Comparison of ENCODE assay signal across 9 mouse cellular contexts in genomic region chr2:52558411-52558810, GRCm38 (mm10).
DNase-seq lines count a peak whose midpoint lies in the region; ATAC-seq lines count a peak whose summit lies in the region.
"Had no signal": no experiment of that assay in that cellular context is flagged by ENCODE, and none has a peak within 500 bp of the region (broad histone marks: within the 10 kb centered on the region; RNA-seq: fewer than 3 reads in every experiment).

No protein-coding gene starts in this region.

- peaks cover under 1% of the 10 kb centered on the region; the same call in 1 of the 2 replicates for H3K9me3 ChIP-seq in forebrain, embryonic 16.5 days (ENCODE audit: control insufficient read depth, low read length)
- H3K9me3 ChIP-seq in neural tube, embryonic 14.5 days (ENCODE audit: control insufficient read depth, low read length) = no peaks in the 10 kb centered on the region
- H3K9me3 ChIP-seq: heart, embryonic 15.5 days had no signal

- H3K9ac ChIP-seq in forebrain, embryonic 16.5 days (replicated peaks; ENCODE audit: low read depth, low read length) = peak overlapping the region; percentile 55
- peak overlapping the region; percentile 60 for H3K9ac ChIP-seq in neural tube, embryonic 14.5 days (replicated peaks; ENCODE audit: low read depth, low read length)
- H3K9ac ChIP-seq: heart, embryonic 15.5 days had no signal

- peak overlapping the region; percentile 76 for H3K27ac ChIP-seq in forebrain, embryonic 16.5 days (ENCODE audit: low read length)
- peak overlapping the region; percentile 76 for H3K27ac ChIP-seq in neural tube, embryonic 14.5 days (ENCODE audit: low read depth, low read length)
- H3K27ac ChIP-seq: heart, embryonic 15.5 days had no signal

- peaks cover 24% of the 10 kb centered on the region for H3K4me1 ChIP-seq in forebrain, embryonic 16.5 days (replicated peaks; ENCODE audit: control insufficient read depth, insufficient read depth, low read length)
- peaks cover 13% of the 10 kb centered on the region; the same call in 1 of the 2 replicates for H3K4me1 ChIP-seq in neural tube, embryonic 14.5 days (ENCODE audit: control insufficient read depth, insufficient read depth, low read length)

- peak; percentile 8 for DNase-seq in thymus, postnatal 14 days
- DNase-seq in thymus, postnatal 36 days = no peak
- DNase-seq in layer of hippocampus, postnatal 10 days (ENCODE audit: low spot score in 2 of 2) = peak; percentile 53 to 69
- DNase-seq in ovary, adult 18-20 months (ENCODE audit: low spot score) = no peak

- no peaks in the 10 kb centered on the region for H3K27me3 ChIP-seq in forebrain, embryonic 16.5 days (replicated peaks; ENCODE audit: control insufficient read depth, insufficient read depth, low read length)
- H3K27me3 ChIP-seq in neural tube, embryonic 14.5 days (ENCODE audit: control insufficient read depth, insufficient read depth, low read length) = no peaks in the 10 kb centered on the region
- H3K27me3 ChIP-seq: heart, embryonic 15.5 days had no signal

- peaks cover under 1% of the 10 kb centered on the region; the same call in 1 of the 2 replicates for H3K36me3 ChIP-seq in forebrain, embryonic 16.5 days (ENCODE audit: control insufficient read depth, insufficient read depth)
- H3K36me3 ChIP-seq in neural tube, embryonic 14.5 days (ENCODE audit: control insufficient read depth, insufficient read depth, low read length) = no peaks in the 10 kb centered on the region
- H3K36me3 ChIP-seq: heart, embryonic 15.5 days had no signal

- H3K4me3 ChIP-seq in forebrain, embryonic 16.5 days (replicated peaks; ENCODE audit: low read length) = peak overlapping the region; percentile 49
- H3K4me3 ChIP-seq in neural tube, embryonic 14.5 days (ENCODE audit: low read depth, low read length) = peak overlapping the region; percentile 38
- H3K4me3 ChIP-seq: heart, embryonic 15.5 days had no signal

- peak; percentile 99 for ATAC-seq in forebrain, embryonic 16.5 days
- ATAC-seq in neural tube, embryonic 14.5 days (ENCODE audit: low read depth) = peak; percentile 99
- no peak for ATAC-seq in CD4-positive, CD25-positive, alpha-beta regulatory T cell, adult 4 months
- no peak for ATAC-seq in megakaryocyte-erythroid progenitor cell, adult 5-6 weeks (replicated peaks; ENCODE audit: low FRiP score, low TSS enrichment, poor library complexity, severe bottlenecking)

- WGBS in forebrain, embryonic 16.5 days = 25% methylated on average over 8 of the region's 8 CpGs
- WGBS in neural tube, embryonic 14.5 days = 26% methylated on average over 8 of the region's 8 CpGs

- peak overlapping the region; percentile 56 for H3K4me2 ChIP-seq in forebrain, embryonic 16.5 days (ENCODE audit: low read length)
- peak overlapping the region; percentile 55 for H3K4me2 ChIP-seq in neural tube, embryonic 14.5 days (ENCODE audit: low read depth, low read length)
- H3K4me2 ChIP-seq: heart, embryonic 15.5 days had no signal

Comparison
In these comparisons a context has a peak if more than half of its experiments do, and no peak if none do; other contexts are left out.
1. DNase-seq: peak in thymus, postnatal 14 days (single experiment) and layer of hippocampus, postnatal 10 days (2 of 2); none in thymus, postnatal 36 days (0 of 2) and ovary, adult 18-20 months (single experiment).
2. ATAC-seq: peak in forebrain, embryonic 16.5 days (single experiment) and neural tube, embryonic 14.5 days (single experiment); none in CD4-positive, CD25-positive, alpha-beta regulatory T cell, adult 4 months (single experiment) and megakaryocyte-erythroid progenitor cell, adult 5-6 weeks (single experiment).